Mouse (Mus musculus) intestine, embryonic 15.5 days (tissue): ENCODE measurements around the gene Arfgap3. TPM values are rescaled to one million over a fixed set of nuclear protein-coding genes. Genes with fewer than 3 reads are reported as not detected.

Experiments
- ATAC-seq: fragments of 200-750 bp; cut with Nextera tagmentation; 2 replicates; pipeline ENCODE4 v1.8.0; 2017; ENCODE audit warnings: moderate TSS enrichment, moderate library complexity
- H3K27ac ChIP-seq: fragments of 300-500 bp; sonication (generic); 2 replicates; pipeline ENCODE4 v1.5.1; 2015; ENCODE audit warnings: mild to moderate bottlenecking, inconsistent platforms
- H3K27me3 ChIP-seq: fragments of 300-500 bp; sonication (generic); replicated peaks from 2 replicates; pipeline ENCODE4 v1.6.1; 2015; ENCODE audit warnings: inconsistent platforms
- H3K36me3 ChIP-seq: fragments of 300-500 bp; sonication (generic); 2 replicates; pipeline ENCODE4 v1.6.1; 2015; ENCODE audit warnings: inconsistent platforms
- H3K4me1 ChIP-seq: fragments of 300-500 bp; sonication (generic); replicated peaks from 2 replicates; pipeline ENCODE4 v1.6.1; 2015; ENCODE audit warnings: inconsistent platforms
- H3K4me2 ChIP-seq: fragments of 300-500 bp; sonication (generic); replicated peaks from 2 replicates; pipeline ENCODE4 v1.6.1; 2015; ENCODE audit warnings: mild to moderate bottlenecking, inconsistent platforms
- H3K4me3 ChIP-seq: fragments of 300-500 bp; sonication (generic); replicated peaks from 2 replicates; pipeline ENCODE4 v1.5.1; 2015; ENCODE audit warnings: inconsistent platforms
- H3K9ac ChIP-seq: fragments of 300-500 bp; sonication (generic); 2 replicates; pipeline ENCODE4 v1.6.1; 2015; ENCODE audit warnings: inconsistent platforms
- H3K9me3 ChIP-seq: fragments of 300-500 bp; sonication (generic); 2 replicates; pipeline ENCODE4 v1.6.1; 2016; ENCODE audit warnings: inconsistent platforms
- WGBS: fragments of 180-500 bp; shearing (Covaris S2); methylation state at CpG from one replicate; pipeline ENCODE4 v1.1.7; 2015; 5-methylcytosine and 5-hydroxymethylcytosine counted together
- polyA plus RNA-seq: library from polyadenylated mRNA; unstranded; fragments of >200 nt; fragmentation: Nextera tagmentation; extraction: Ambion mirVana; gene quantifications from 2 replicates; pipeline ENCODE4 v1.2.1, GENCODE M21; 2015

Arfgap3 gene
- polyA plus RNA-seq, 1 experiment from 2014 or later, result 60.5 TPM

GRCm38 (mm10) chr15:83303656-83304484, 46.2 kb downstream of the Arfgap3 start:
- 68% methylated on average over 13 of the region's 13 CpGs for WGBS
- no peak overlapping the region for H3K4me3 ChIP-seq
- no peak overlapping the region; the same call in 1 of the 2 replicates for H3K9ac ChIP-seq
- H3K27me3 ChIP-seq, result no peaks in the 10 kb centered on the region
- H3K9me3 ChIP-seq, result no peaks in the 10 kb centered on the region
- peaks cover 26% of the 10 kb centered on the region for H3K4me1 ChIP-seq
- H3K27ac ChIP-seq, result peak overlapping the region; percentile 36; the same call in 1 of the 2 replicates
- ATAC-seq, result 0 out of 2 replicates have a peak, but pooled peaks have one; percentile 14
- no peak overlapping the region for H3K4me2 ChIP-seq
- peaks cover 28% of the 10 kb centered on the region for H3K36me3 ChIP-seq

- peaks cover 20% of the 10 kb centered on the region for H3K4me1 ChIP-seq
- no peak overlapping the region for H3K4me2 ChIP-seq
- no peak overlapping the region for H3K27ac ChIP-seq
- no peaks in the 10 kb centered on the region for H3K27me3 ChIP-seq
- H3K9me3 ChIP-seq, result no peaks in the 10 kb centered on the region
- peaks cover 8% of the 10 kb centered on the region for H3K36me3 ChIP-seq
- no peak overlapping the region for H3K4me3 ChIP-seq
- WGBS, result 58% methylated on average over 10 of the region's 10 CpGs
- no peak for ATAC-seq
- no peak overlapping the region for H3K9ac ChIP-seq
Measured at GRCm38 (mm10) chr15:83299916-83300582, 50.0 kb downstream of the Arfgap3 start.

GRCm38 (mm10) chr15:83299450-83299849, 50.6 kb downstream of the Arfgap3 start:
- no peaks in the 10 kb centered on the region for H3K27me3 ChIP-seq
- no peak overlapping the region for H3K4me3 ChIP-seq
- peaks cover 6% of the 10 kb centered on the region for H3K36me3 ChIP-seq
- H3K4me1 ChIP-seq, result peaks cover 14% of the 10 kb centered on the region
- no peak overlapping the region for H3K9ac ChIP-seq
- ATAC-seq, result no peak
- WGBS, result 88% methylated on average over 7 of the region's 7 CpGs
- H3K9me3 ChIP-seq, result no peaks in the 10 kb centered on the region
- H3K27ac ChIP-seq, result no peak overlapping the region
- no peak overlapping the region for H3K4me2 ChIP-seq

DNA sequence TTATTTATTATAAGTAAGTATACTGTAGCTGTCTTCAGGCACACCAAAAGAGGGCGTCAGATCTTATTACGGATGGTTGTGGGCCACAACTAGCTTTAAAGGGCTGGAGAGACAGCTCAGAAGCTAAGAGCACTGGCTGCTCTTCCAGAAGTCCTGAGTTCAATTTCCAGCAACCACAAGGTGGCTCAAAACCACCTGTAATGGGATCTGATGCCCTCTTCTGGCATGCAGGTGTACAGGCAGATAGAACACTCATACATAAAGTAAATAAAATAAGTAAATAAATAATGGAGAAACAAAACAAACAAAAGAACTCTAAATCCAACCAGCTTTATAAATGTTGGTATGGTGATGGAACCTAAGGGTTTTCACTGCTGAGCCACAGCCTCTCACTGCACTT, 51.2 kb downstream of the Arfgap3 start:
- ATAC-seq, result no peak
- Histone ChIP-seq H3K27me3 (no peaks in the 10 kb centered on the region), H3K36me3 (peaks cover 6% of the 10 kb centered on the region), H3K9me3 (no peaks in the 10 kb centered on the region), H3K4me3 (no peak overlapping the region), H3K4me2 (no peak overlapping the region), H3K4me1 (peaks cover 10% of the 10 kb centered on the region), H3K27ac (no peak overlapping the region), H3K9ac (no peak overlapping the region)
- WGBS, result 87% methylated on average over 2 of the region's 2 CpGs

DNA sequence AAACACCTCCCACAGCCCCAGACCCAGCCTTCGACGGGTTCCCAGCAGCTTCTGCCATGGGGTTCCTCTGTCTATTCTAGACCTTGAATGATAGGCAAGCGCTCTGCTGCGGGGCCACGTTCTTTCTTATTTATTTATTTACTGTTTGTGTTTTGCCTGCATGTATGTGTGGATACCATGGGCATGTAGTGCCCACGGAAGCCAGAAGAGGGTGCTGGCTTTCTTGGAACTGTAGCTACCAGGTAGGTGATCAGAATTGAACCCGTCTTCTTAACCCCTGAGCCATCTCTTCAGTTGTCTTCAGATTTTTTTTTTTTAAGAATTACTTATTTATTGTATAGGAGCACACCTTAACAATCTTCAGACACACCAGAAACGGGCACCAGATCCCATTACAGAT, 51.7 kb downstream of the Arfgap3 start:
- Histone ChIP-seq H3K9me3 (no peaks in the 10 kb centered on the region), H3K4me3 (no peak overlapping the region), H3K9ac (no peak overlapping the region), H3K27ac (no peak overlapping the region), H3K36me3 (peaks cover 5% of the 10 kb centered on the region), H3K4me2 (no peak overlapping the region), H3K4me1 (peaks cover 9% of the 10 kb centered on the region; the same call in 1 of the 2 replicates), H3K27me3 (no peaks in the 10 kb centered on the region)
- no peak for ATAC-seq
- WGBS, result 85% methylated on average over 8 of the region's 8 CpGs

- peaks cover 16% of the 10 kb centered on the region; the same call in 1 of the 2 replicates for H3K4me1 ChIP-seq
- WGBS, result 55% methylated on average over 7 of the region's 8 CpGs
- no peak overlapping the region for H3K4me3 ChIP-seq
- H3K27ac ChIP-seq, result no peak overlapping the region
- H3K9ac ChIP-seq, result no peak overlapping the region
- H3K9me3 ChIP-seq, result no peaks in the 10 kb centered on the region
- no peak overlapping the region for H3K4me2 ChIP-seq
- ATAC-seq, result peak; percentile 26
- no peaks in the 10 kb centered on the region for H3K36me3 ChIP-seq
- no peaks in the 10 kb centered on the region for H3K27me3 ChIP-seq
Measured at GRCm38 (mm10) chr15:83296771-83297311, 53.2 kb downstream of the Arfgap3 start.

- Histone ChIP-seq H3K9ac (no peak overlapping the region), H3K27me3 (no peaks in the 10 kb centered on the region), H3K36me3 (no peaks in the 10 kb centered on the region), H3K4me3 (no peak overlapping the region), H3K4me2 (no peak overlapping the region), H3K4me1 (peaks cover 16% of the 10 kb centered on the region; the same call in 1 of the 2 replicates), H3K27ac (no peak overlapping the region), H3K9me3 (no peaks in the 10 kb centered on the region)
- 86% methylated on average over 4 of the region's 4 CpGs for WGBS
- no peak for ATAC-seq
Measured at GRCm38 (mm10) chr15:83296050-83296449, 54.0 kb downstream of the Arfgap3 start.

GRCm38 (mm10) chr15:83294954-83295353, 55.1 kb downstream of the Arfgap3 start:
- ATAC-seq, result no peak

DNA sequence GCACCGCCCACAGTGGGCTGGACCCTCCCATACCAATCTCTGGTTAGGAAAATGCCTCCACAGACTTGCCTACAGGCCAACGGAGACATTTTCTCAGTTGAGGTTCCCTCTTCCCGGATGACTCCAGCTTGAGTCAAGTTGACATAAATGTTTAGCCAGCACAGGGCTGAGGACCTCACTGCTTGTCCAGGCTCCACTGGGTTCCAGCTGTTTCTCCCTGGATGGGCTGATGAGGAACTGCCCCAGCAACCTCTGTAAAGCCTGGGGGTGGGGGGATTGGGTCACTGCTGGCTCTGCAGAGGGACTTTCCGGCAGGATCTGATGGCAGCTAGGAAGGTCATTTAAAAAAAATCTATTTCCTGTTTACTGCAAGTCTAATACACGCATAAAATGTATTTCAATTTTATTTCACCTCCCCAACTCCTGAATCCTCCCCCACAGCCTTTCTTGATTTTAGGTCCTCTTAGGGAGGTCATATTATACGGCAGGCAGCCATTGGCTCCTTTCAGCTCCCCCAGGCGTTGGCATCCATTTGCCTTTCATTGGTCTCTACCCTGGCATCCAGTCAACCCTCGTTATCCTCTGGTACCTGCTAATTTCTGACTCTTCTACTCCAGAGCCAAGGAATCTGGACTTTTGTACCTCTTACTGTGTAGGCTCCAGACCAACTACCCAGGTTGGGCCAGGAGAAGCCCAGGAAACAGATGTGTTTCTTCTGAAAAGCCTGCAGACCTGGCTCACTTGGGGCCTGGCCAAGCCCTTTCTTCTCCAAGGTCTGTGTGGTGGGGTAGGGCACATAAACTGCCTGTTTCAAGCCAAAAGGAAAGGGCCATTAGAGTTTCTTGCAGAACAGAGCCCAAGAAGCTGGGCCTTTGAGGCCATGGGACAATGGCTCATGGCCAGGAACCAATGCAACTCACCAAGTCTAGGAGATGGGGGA, 56.1 kb downstream of the Arfgap3 start:
- H3K9ac ChIP-seq, result no peak overlapping the region
- H3K4me1 ChIP-seq, result peaks cover 16% of the 10 kb centered on the region; the same call in 1 of the 2 replicates
- no peak overlapping the region for H3K4me3 ChIP-seq
- no peak for ATAC-seq
- 77% methylated on average over 8 of the region's 8 CpGs for WGBS
- H3K36me3 ChIP-seq, result no peaks in the 10 kb centered on the region
- H3K27ac ChIP-seq, result peak overlapping the region; percentile 56; the same call in 1 of the 2 replicates
- no peaks in the 10 kb centered on the region for H3K9me3 ChIP-seq
- no peak overlapping the region for H3K4me2 ChIP-seq
- no peaks in the 10 kb centered on the region for H3K27me3 ChIP-seq

More at GRCm38 (mm10) chr15:83294954-83295353, 55.1 kb downstream of the Arfgap3 start:
- no peaks in the 10 kb centered on the region for H3K36me3 ChIP-seq
- WGBS, result 78% methylated on average over 3 of the region's 3 CpGs
- no peak overlapping the region for H3K4me3 ChIP-seq
- no peaks in the 10 kb centered on the region for H3K27me3 ChIP-seq
- no peaks in the 10 kb centered on the region for H3K9me3 ChIP-seq
- peaks cover 16% of the 10 kb centered on the region; the same call in 1 of the 2 replicates for H3K4me1 ChIP-seq
- H3K4me2 ChIP-seq, result no peak overlapping the region
- H3K9ac ChIP-seq, result no peak overlapping the region
- H3K27ac ChIP-seq, result no peak overlapping the region

- no peak overlapping the region for H3K4me3 ChIP-seq
- no peaks in the 10 kb centered on the region for H3K9me3 ChIP-seq
- H3K4me2 ChIP-seq, result no peak overlapping the region
- peaks cover 16% of the 10 kb centered on the region; the same call in 1 of the 2 replicates for H3K4me1 ChIP-seq
- no peak overlapping the region for H3K9ac ChIP-seq
- no peaks in the 10 kb centered on the region for H3K27me3 ChIP-seq
- WGBS, result 55% methylated on average over 6 of the region's 6 CpGs
- peak; percentile 23; the same call in 1 of the 2 replicates for ATAC-seq
- peak overlapping the region; percentile 56; the same call in 1 of the 2 replicates for H3K27ac ChIP-seq
- no peaks in the 10 kb centered on the region for H3K36me3 ChIP-seq
Measured at GRCm38 (mm10) chr15:83293144-83293543, 56.9 kb downstream of the Arfgap3 start.

- peaks cover 16% of the 10 kb centered on the region; the same call in 1 of the 2 replicates for H3K4me1 ChIP-seq
- H3K9me3 ChIP-seq, result no peaks in the 10 kb centered on the region
- H3K9ac ChIP-seq, result no peak overlapping the region
- no peaks in the 10 kb centered on the region for H3K27me3 ChIP-seq
- no peak for ATAC-seq
- peak overlapping the region; percentile 56; the same call in 1 of the 2 replicates for H3K27ac ChIP-seq
- 82% methylated on average over 13 of the region's 13 CpGs for WGBS
- H3K36me3 ChIP-seq, result no peaks in the 10 kb centered on the region
- no peak overlapping the region for H3K4me2 ChIP-seq
- H3K4me3 ChIP-seq, result no peak overlapping the region
Measured at GRCm38 (mm10) chr15:83292261-83293056, 57.6 kb downstream of the Arfgap3 start.
